Mouse (Mus musculus): ENCODE results near the gene Hsf2bp.

GRCm38 (mm10) chr17:32013659-32014058 lies 22.5 kb downstream of the Hsf2bp start:
- TF ChIP-seq POLR2A (IDR thresholded peaks at IDR 0.05; ENCODE audit: low read depth, low read length), result no peak
- TF ChIP-seq CTCF (conservative IDR thresholded peaks at IDR 0.05; ENCODE audit: insufficient read depth, insufficient read length, low read depth, low read length), result no peak

All from kidney, adult 2 months (tissue).